In the genomic region with DNA sequence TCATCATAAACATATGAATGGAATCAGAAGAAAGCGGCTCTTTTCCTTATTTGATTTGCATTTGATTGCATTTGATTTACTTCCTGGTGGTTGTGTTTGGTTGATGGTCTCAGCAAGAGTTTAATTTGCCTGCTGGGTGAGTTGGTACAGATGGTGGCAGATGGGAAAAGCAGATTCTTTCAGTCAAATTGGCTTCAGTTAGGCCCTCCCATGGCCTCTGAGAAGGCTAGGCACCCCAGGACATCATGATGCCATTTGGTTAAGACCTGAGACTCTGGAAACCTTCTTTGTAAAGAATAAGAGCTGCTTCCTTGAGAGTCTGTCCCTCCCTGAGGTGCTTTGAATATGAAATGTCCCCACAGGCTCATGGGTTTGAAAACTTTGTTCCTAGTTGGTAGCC, we compare ENCODE assay signal across 25 mouse cellular contexts.
DNase-seq lines count a peak whose midpoint lies in the region; ATAC-seq and TF ChIP-seq lines count a peak whose summit lies in the region.
"Had no signal": no experiment of that assay in that cellular context is flagged by ENCODE, and none has a peak within 500 bp of the region (broad histone marks: within the 10 kb centered on the region; RNA-seq: fewer than 3 reads in every experiment).

No protein-coding gene starts in this region.

- WGBS in midbrain, postnatal 0 days: 61% methylated on average over 1 of the region's 1 CpGs
- 59% methylated on average over 1 of the region's 1 CpGs for WGBS in midbrain, embryonic 10.5 days

- no peaks in the 10 kb centered on the region for H3K27me3 ChIP-seq in midbrain, postnatal 0 days (ENCODE audit: insufficient read depth, low read length)
- peaks cover 58% of the 10 kb centered on the region for H3K27me3 ChIP-seq in midbrain, embryonic 10.5 days (ENCODE audit: low read depth, poor library complexity, severe bottlenecking)
- H3K27me3 ChIP-seq: embryonic facial prominence, embryonic 13.5 days; hindbrain, embryonic 15.5 days; limb, embryonic 12.5 days; neural tube, embryonic 12.5 days had no signal

- no peak overlapping the region for H3K4me2 ChIP-seq in midbrain, postnatal 0 days (ENCODE audit: low read depth, low read length, poor library complexity, severe bottlenecking)
- H3K4me2 ChIP-seq: embryonic facial prominence, embryonic 13.5 days; hindbrain, embryonic 15.5 days; limb, embryonic 12.5 days; liver, embryonic 11.5 days; midbrain, embryonic 12.5 days; neural tube, embryonic 12.5 days had no signal

- no peak overlapping the region for H3K4me3 ChIP-seq in midbrain, postnatal 0 days (ENCODE audit: low read depth, low read length)
- H3K4me3 ChIP-seq in midbrain, embryonic 10.5 days: no peak overlapping the region
- H3K4me3 ChIP-seq in embryonic fibroblast, embryonic 13.5 days (ENCODE audit: insufficient read depth, low read length): no peak overlapping the region
- H3K4me3 ChIP-seq: embryonic facial prominence, embryonic 13.5 days; hindbrain, embryonic 15.5 days; limb, embryonic 12.5 days; midbrain, embryonic 12.5 days; neural tube, embryonic 12.5 days had no signal

- no peak for TF ChIP-seq CTCF in midbrain, postnatal 0 days (IDR thresholded peaks at IDR 0.05)
- TF ChIP-seq CTCF in embryonic fibroblast, embryonic 13.5 days (IDR thresholded peaks at IDR 0.05; ENCODE audit: borderline replicate concordance, insufficient read depth, low read length): no peak

- no peaks in the 10 kb centered on the region for H3K36me3 ChIP-seq in midbrain, postnatal 0 days (ENCODE audit: insufficient read depth, low read length)
- no peaks in the 10 kb centered on the region for H3K36me3 ChIP-seq in midbrain, embryonic 10.5 days
- H3K36me3 ChIP-seq: hindbrain, embryonic 15.5 days; midbrain, embryonic 12.5 days; neural tube, embryonic 12.5 days had no signal

- H3K27ac ChIP-seq in midbrain, postnatal 0 days (ENCODE audit: low read depth, low read length): no peak overlapping the region
- no peak overlapping the region for H3K27ac ChIP-seq in midbrain, embryonic 10.5 days (replicated peaks)
- 0 out of 2 replicates have a peak overlapping the region, but pooled peaks have one; percentile 0 for H3K27ac ChIP-seq in embryonic fibroblast, embryonic 13.5 days (ENCODE audit: insufficient read depth, low read length)
- H3K27ac ChIP-seq: embryonic facial prominence, embryonic 13.5 days; hindbrain, embryonic 15.5 days; limb, embryonic 12.5 days; midbrain, embryonic 12.5 days; neural tube, embryonic 12.5 days had no signal

- no peak overlapping the region for H3K9ac ChIP-seq in midbrain, postnatal 0 days (replicated peaks; ENCODE audit: low read length, poor library complexity, severe bottlenecking)
- H3K9ac ChIP-seq: embryonic facial prominence, embryonic 13.5 days; forebrain, postnatal 0 days; hindbrain, embryonic 15.5 days; limb, embryonic 12.5 days; midbrain, embryonic 12.5 days; neural tube, embryonic 12.5 days had no signal

- H3K4me1 ChIP-seq in midbrain, postnatal 0 days (ENCODE audit: insufficient read depth, low read length): no peaks in the 10 kb centered on the region
- H3K4me1 ChIP-seq in midbrain, embryonic 10.5 days: peaks cover 8% of the 10 kb centered on the region
- H3K4me1 ChIP-seq in embryonic fibroblast, embryonic 13.5 days (ENCODE audit: control insufficient read depth, insufficient read depth, low read length): 0 out of 2 replicates have a peak, but pooled peaks cover 3% of the 10 kb centered on the region
- H3K4me1 ChIP-seq: embryonic facial prominence, embryonic 13.5 days; hindbrain, embryonic 15.5 days; limb, embryonic 12.5 days; midbrain, embryonic 12.5 days; neural tube, embryonic 12.5 days had no signal

- peak; percentile 76 for ATAC-seq in cerebellum, adult (ENCODE audit: insufficient number of reproducible peaks, low FRiP score, low TSS enrichment)
- ATAC-seq in midbrain, postnatal 0 days (ENCODE audit: low FRiP score): no peak
- ATAC-seq in erythroid progenitor cell, adult 5-6 weeks (replicated peaks; ENCODE audit: low FRiP score, poor library complexity, severe bottlenecking): no peak
- ATAC-seq: forebrain, postnatal 0 days; intestine, embryonic 16.5 days had no signal

- no peak for DNase-seq in cerebellum, postnatal 4 days (ENCODE audit: low spot score in 2 of 2)
- peak; percentile 53 for DNase-seq in midbrain, postnatal 0 days (ENCODE audit: low spot score)
- no peak for DNase-seq in midbrain, embryonic 10.5 days (ENCODE audit: low spot score)
- DNase-seq in cerebellum, adult 9-10 months: peak; percentile 82
- no peak for DNase-seq in adrenal gland, adult 18-20 months (ENCODE audit: low spot score in 2 of 2)
- DNase-seq: forebrain, postnatal 0 days; gastrocnemius, postnatal 36 days; heart, postnatal 36 days; kidney, adult 9 months; kidney, postnatal 14 days; lung, adult 18-20 months; lung, postnatal 10 days; right cerebral cortex, postnatal 14 days; thymus, adult 18-20 months; thymus, postnatal 36 days had no signal

- H3K9me3 ChIP-seq in midbrain, postnatal 0 days (ENCODE audit: low read length): no peaks in the 10 kb centered on the region
- no peaks in the 10 kb centered on the region for H3K9me3 ChIP-seq in midbrain, embryonic 10.5 days (replicated peaks)
- H3K9me3 ChIP-seq: embryonic facial prominence, embryonic 13.5 days; hindbrain, embryonic 15.5 days; limb, embryonic 12.5 days; midbrain, embryonic 12.5 days; neural tube, embryonic 12.5 days had no signal

- TF ChIP-seq POLR2A in embryonic fibroblast, embryonic 13.5 days (IDR thresholded peaks at IDR 0.05; ENCODE audit: low read depth, low read length): no peak

Comparison
In these comparisons a context has a peak if more than half of its experiments do, and no peak if none do; other contexts are left out.
1. DNase-seq: peak in midbrain, postnatal 0 days (single experiment) and cerebellum, adult 9-10 months (single experiment); none in cerebellum, postnatal 4 days (0 of 2), midbrain, embryonic 10.5 days (single experiment) and adrenal gland, adult 18-20 months (0 of 2).